Mouse (Mus musculus): ENCODE measurements around the gene Rnf41.
A peak's percentile ranks its signal among the peaks of the same experiment; 100 is the strongest.

The Rnf41 gene

DNA sequence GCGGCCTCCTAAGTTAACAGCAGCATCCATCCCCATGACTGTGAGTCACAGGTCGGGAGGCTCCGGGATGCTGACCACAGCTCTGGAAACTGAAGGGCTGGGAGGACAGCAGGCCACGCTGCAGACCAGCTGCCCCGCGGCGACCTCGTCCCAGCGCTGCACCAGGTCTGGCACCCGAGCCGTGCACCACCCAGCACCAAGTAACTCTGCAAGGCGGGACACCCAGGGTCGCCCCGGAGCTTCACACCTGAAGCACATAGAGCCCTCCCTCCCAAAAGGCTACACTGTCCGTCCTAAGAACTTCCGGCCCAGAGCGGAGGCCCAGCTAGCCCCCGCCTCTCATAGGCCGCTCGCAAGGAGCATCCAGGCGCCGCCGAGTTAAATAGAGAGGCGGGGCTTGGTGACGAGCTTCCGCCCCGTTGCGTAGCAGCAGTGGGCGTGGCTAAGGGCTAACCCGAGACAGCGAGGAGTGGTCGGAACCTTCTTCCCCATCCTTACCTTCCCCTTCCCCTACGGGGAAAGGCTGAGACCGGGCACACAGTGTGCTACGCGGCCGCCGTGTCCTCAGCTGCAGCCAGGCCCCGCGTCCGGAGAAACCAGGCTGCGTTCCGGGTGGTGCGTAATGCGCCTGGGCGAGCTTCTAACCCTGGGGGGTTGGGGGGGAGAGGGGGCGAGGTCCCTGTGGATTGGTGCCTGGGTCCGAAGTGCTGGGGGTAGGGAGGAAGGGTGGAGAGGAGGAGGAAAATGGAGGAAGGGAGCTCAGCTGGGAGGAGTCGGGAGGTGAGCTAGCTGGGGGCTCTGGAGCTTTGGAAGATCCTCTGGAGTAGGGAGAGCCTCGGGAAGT is at the start of gene Rnf41, which contains the start of gene Nabp2:
Rnf41 (plus strand) TSS at position 447 of the 844 bp plus-strand sequence.
Nabp2 (minus strand) TSS at position 282 of the 844 bp plus-strand sequence.
- DNase-seq, result peak; percentile 96 to 97

DNA sequence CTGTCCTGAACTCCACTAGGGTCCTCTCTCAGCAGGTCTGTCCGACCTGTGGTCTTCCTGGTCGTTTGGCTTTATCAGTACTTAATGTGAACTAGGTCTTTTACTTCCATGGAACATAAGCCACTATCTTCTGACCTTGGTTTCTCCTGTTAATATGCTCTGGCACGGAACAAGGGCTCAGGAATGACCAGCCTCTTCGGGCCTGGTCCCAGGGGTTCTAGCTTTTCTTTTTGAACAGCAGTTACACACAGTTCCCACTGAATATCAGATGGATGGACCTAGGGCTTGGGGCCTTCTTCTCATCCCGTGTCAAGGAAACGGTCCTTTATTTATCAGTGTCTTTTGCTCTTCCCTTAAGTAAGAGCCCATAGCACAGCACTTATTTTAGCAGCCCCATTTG is 49.6 kb upstream of the Rnf41 start:
- no peak for DNase-seq

- DNase-seq, result no peak
Observed at GRCm38 (mm10) chr10:128362568-128362967, 48.9 kb upstream of the Rnf41 start.

- no peak for DNase-seq
Observed at GRCm38 (mm10) chr10:128367899-128368401, 43.5 kb upstream of the Rnf41 start.

DNA sequence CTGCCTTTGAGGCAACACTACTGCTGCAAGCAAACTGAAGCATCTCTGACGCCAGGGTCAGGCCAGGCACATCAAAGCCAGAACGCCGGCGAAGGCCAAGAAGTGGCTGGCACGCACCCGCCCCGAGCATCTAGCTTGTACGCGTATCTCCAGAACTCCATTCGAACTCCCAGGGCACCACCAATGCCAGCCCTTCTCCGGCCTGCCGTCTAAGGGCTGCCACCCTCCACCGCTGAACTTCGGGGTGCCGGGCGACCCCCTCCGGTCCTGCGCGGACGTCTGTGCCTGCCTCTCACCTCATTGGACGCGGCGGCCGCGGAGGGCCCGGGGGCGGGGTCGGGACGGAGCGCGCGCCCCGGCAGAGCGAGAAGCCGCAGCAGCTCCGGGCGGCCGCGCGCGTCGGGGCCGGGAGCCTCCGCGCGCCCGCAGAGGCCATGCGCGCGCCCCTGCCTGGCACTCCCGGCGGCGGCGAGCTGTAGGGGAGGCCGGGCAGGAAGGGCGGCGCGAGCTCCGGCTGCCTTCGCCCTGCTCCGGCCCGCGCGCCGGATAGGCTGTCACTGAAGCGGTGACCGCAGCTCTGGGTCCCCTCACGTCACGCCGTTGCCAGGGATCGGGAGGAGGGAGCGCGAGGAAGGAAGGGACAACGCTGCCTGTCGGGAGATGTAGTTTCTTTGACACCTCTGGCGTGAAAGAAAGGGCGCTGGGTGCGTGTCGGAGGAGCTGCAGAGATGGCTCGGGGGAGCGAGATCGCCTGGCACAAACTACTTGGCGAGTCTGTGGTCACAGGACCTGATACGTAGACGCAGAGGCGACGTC is 42.8 kb upstream of the Rnf41 start, which contains the start of gene Coq10a:
Coq10a (minus strand) TSS at position 596 of the 816 bp plus-strand sequence.
- peak; percentile 95 to 96 for DNase-seq

GRCm38 (mm10) chr10:128369218-128369543 is 42.3 kb upstream of the Rnf41 start:
- no peak for DNase-seq

GRCm38 (mm10) chr10:128369599-128369998 is 41.9 kb upstream of the Rnf41 start:
- DNase-seq, result no peak

DNA sequence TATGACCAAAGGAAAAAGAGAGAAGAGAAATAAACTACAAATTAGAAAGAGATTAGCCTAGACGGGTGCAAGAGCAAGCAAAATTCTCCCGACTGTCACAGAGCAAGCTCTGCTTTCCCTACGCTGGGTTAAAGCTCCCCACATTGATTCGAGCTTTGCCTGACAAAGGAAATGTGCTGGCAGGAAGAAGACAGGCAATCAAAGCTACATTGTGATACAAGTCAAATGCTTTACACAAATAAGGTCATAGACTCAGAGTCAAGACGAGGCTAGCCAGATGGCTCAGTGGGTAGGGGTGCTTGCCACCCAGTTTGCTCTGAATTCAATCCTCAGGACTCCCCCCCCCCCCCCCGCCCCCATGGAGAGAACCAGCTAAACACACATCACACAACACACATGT is 41.4 kb upstream of the Rnf41 start:
- DNase-seq, result no peak

DNA sequence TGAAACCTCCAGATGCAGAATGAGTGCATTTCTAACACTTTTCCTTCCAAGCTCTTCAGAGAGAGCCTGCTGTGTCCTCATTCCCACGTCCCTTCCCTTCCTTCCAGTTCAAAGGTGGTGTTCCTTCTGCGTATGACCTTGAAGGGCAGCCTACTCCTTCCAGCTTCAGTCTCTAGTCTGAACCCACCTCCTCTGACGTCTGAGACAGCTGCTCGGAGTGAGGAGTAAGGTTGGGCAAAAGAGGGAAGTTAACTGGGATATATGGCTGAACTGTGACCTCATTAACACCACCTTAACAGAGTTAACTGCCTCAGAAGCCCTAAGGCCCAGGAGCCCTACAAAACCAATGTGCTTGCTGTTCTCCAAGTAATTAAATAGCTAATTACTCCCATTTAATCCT is 40.9 kb upstream of the Rnf41 start:
- no peak for DNase-seq

- no peak for DNase-seq
Observed at GRCm38 (mm10) chr10:128372142-128372541, 39.3 kb upstream of the Rnf41 start.

- peak; percentile 39 to 48 for DNase-seq
Observed at GRCm38 (mm10) chr10:128372989-128373748, 38.3 kb upstream of the Rnf41 start.

- no peak for DNase-seq
Observed at GRCm38 (mm10) chr10:128374393-128374792, 37.1 kb upstream of the Rnf41 start.

GRCm38 (mm10) chr10:128376099-128376454 is 35.4 kb upstream of the Rnf41 start:
- no peak for DNase-seq

DNA sequence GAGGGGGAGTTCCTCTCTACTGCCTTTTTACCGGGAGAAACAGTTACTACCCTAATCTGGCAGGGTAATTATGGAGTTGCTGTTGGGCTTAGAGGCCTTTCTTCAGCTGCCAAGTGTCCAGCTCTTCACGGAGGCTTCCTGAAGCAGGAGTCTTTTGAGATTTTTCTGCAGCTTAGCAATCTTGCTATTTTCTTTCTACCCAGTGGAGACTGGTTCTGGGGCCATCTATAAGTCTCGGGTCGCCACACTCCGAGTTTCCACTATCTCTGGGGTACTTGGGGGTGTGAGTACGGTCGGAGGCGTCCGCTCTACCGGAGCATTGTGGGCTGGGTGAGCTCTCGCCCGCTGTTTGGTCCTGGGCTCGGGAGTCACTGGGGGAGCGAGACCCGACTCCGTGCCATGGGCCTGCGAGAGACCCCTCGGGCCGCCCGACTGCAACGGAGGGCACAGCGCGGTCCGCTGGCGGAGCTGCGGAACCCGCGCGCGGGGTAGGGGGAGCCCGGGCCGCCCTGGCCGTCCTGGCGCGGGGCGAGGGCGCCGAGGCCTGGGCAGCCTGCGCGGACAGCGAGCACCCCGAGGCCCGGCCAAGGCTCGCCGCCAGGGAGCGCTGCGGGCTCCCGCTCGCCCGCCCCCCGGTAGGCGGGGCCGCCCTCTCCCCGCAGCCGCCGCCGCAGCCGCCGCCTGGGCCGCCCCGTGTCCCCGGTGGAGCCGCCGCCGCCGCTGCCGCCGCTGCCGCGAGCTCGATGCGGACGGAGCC is 34.8 kb upstream of the Rnf41 start, which contains the start of gene Ankrd52:
Ankrd52 (plus strand) TSS at position 661 of the 757 bp plus-strand sequence.
- peak; percentile 82 to 85 for DNase-seq

DNA sequence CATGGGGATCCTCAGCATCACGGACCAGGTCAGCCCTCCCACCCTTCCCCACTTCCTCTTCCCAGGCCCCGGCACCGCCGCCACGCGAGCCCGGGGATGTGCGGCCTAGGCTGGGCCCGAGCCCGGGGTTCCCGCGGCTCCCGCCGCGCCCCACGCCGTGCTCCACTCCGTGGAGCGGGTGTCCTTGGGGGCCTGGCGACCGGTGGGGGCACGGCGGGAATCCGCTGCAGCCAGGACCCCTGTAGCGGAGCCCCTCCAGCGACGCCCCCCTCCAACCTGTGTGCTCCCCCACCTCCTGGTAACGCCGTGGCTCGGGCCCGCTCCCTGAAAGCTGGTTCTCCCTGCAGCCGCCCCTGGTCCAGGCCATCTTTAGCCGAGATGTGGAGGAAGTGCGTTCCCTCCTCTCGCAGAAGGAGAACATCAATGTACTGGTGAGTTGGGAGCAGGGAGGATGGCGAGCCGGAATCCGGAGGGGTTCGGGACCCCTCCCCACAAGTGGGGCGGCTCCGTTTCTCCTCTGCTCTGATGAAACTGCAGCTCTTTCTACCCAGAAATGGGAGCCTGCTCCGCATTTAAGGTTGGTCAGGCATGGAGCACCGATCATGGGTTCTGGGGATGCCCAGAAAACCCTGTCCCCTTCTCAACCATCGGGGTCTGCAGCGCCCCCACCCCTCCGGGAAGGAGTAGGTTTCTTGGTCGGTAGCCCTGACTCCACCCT is 34.1 kb upstream of the Rnf41 start:
- peak; percentile 26 to 30 for DNase-seq

DNA sequence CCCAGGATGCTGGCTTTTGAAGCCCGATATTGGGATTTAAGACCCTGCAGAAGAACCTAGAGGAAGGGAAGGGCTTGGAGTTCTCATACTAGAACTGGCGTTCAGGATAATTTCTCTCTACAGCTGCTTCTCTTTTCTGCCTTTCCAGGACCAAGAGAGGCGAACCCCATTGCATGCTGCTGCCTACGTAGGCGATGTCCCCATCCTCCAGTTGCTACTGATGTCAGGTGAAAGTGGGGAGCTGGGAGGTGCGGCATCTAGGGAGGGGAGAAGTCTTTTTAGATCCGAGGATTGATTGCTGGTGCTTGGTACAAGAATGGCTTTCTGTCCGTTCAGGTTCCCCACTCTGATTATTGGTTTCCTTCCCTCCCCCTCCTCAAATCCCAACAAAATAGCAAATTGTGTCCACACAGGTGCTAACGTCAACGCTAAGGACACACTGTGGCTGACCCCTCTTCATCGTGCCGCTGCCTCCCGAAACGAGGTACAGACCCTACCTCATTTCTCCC is 33.5 kb upstream of the Rnf41 start:
- DNase-seq, result no peak

- DNase-seq, result no peak
Observed at GRCm38 (mm10) chr10:128378462-128378861, 33.0 kb upstream of the Rnf41 start.

GRCm38 (mm10) chr10:128379260-128379659 is 32.2 kb upstream of the Rnf41 start:
- no peak for DNase-seq

GRCm38 (mm10) chr10:128380565-128380964 is 30.9 kb upstream of the Rnf41 start:
- DNase-seq, result no peak

DNA sequence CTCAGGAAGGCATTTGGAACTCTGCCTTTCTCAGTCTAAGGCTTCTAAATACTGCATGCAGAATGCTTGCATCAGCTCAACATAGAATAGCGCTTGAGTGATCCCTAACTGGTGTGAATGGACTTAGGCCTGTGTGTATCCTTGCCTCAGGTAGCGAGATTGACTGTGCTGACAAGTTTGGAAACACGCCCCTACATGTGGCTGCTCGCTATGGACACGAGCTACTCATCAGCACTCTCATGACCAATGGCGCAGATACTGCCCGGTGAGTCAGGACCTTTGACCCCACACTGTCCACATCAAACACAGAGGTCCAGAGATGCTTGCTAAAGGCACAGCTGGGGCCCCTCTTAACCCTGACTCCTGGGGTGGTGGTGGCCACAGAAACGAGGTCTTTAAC is 29.0 kb upstream of the Rnf41 start:
- DNase-seq, result no peak

DNA sequence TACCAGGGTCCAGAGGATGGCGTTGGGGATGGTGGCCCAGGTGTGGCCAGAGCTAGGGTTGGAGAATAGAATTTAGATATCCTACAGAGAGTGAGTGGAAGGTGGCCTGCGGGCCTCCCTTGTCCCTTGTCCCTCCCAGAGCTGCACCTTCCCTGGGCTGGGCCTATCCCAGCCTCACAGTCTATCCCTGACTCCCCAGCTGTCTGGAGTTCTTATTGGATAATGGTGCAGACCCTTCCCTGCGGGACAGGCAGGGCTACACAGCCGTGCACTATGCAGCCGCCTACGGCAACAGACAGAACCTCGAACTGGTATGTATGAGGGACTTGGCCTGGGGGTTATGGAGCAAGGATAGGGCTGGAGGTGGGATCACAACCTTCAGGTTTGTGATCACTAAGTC is 25.6 kb upstream of the Rnf41 start:
- DNase-seq, result no peak
